ENCODE assay signal across 8 mouse cellular contexts in genomic region chr11:32224468-32225139, GRCm38 (mm10). TPM values are rescaled to one million over a fixed set of nuclear protein-coding genes. Genes with fewer than 3 reads are reported as not detected.
DNase-seq lines count a peak whose midpoint lies in the region; ATAC-seq and TF ChIP-seq lines count a peak whose summit lies in the region.

No protein-coding gene starts in this region.

- peak; percentile 33 for ATAC-seq in heart, postnatal 0 days (ENCODE audit: insufficient read depth, low read depth)

- peak overlapping the region; percentile 91 for H3K27ac ChIP-seq in embryonic fibroblast, embryonic 13.5 days (ENCODE audit: insufficient read depth, low read length)
- H3K27ac ChIP-seq in heart, postnatal 0 days (ENCODE audit: low read depth) = peak overlapping the region; percentile 89
- peak overlapping the region; percentile 34; the same call in 1 of the 2 replicates for H3K27ac ChIP-seq in macrophage

- no peak overlapping the region for H3K4me3 ChIP-seq in embryonic fibroblast, embryonic 13.5 days (ENCODE audit: insufficient read depth, low read length)
- H3K4me3 ChIP-seq in heart, postnatal 0 days (ENCODE audit: low read depth, low read length) = no peak overlapping the region
- H3K4me3 ChIP-seq in macrophage (ENCODE audit: inconsistent target) = no peak overlapping the region

- H3K4me2 ChIP-seq in heart, postnatal 0 days (ENCODE audit: low read depth, low read length) = no peak overlapping the region

- TF ChIP-seq POLR2A in embryonic fibroblast, embryonic 13.5 days (IDR thresholded peaks at IDR 0.05; ENCODE audit: low read depth, low read length) = no peak

- H3K4me1 ChIP-seq in embryonic fibroblast, embryonic 13.5 days (ENCODE audit: control insufficient read depth, insufficient read depth, low read length) = peaks cover 17% of the 10 kb centered on the region
- H3K4me1 ChIP-seq in heart, postnatal 0 days (ENCODE audit: control insufficient read depth, insufficient read depth) = peaks cover 47% of the 10 kb centered on the region

- H3K79me2 ChIP-seq in macrophage (ENCODE audit: inconsistent target) = no peaks in the 10 kb centered on the region

- no peaks in the 10 kb centered on the region for H3K9me3 ChIP-seq in heart, postnatal 0 days (replicated peaks; ENCODE audit: control insufficient read depth, low read length)

- TF ChIP-seq EP300 in heart, postnatal 0 days (IDR thresholded peaks at IDR 0.05; ENCODE audit: low read depth) = peak; percentile 70; the same call in 1 of the 2 replicates

- H3K9ac ChIP-seq in heart, postnatal 0 days (replicated peaks; ENCODE audit: low read depth, low read length) = no peak overlapping the region

- 17% methylated on average over 4 of the region's 4 CpGs for WGBS in heart, postnatal 0 days
- WGBS in macrophage (ENCODE audit: missing documents) = 4% methylated on average over 4 of the region's 4 CpGs

- H3K27me3 ChIP-seq in heart, postnatal 0 days (ENCODE audit: control insufficient read depth, insufficient read depth, low read length) = no peaks in the 10 kb centered on the region

- 0 out of 2 replicates have a peak, but pooled peaks cover 7% of the 10 kb centered on the region for H3K36me3 ChIP-seq in heart, postnatal 0 days (replicated peaks; ENCODE audit: control insufficient read depth, insufficient read depth, low read length)
- no peaks in the 10 kb centered on the region for H3K36me3 ChIP-seq in macrophage (ENCODE audit: inconsistent target)

- no peak for TF ChIP-seq CTCF in embryonic fibroblast, embryonic 13.5 days (IDR thresholded peaks at IDR 0.05; ENCODE audit: borderline replicate concordance, insufficient read depth, low read length)
- no peak for TF ChIP-seq CTCF in heart, postnatal 0 days (IDR thresholded peaks at IDR 0.05; ENCODE audit: low read depth)

- peak; percentile 61 to 87 for DNase-seq in urinary bladder, adult 18-20 months (ENCODE audit: low spot score in 2 of 2)
- DNase-seq in urinary bladder, adult 2 months (ENCODE audit: low spot score) = no peak
- peak; percentile 80 for DNase-seq in heart, postnatal 0 days (ENCODE audit: low spot score)
- peak; percentile 90 for DNase-seq in kidney, postnatal 14 days
- peak; percentile 71 for DNase-seq in urinary bladder, postnatal 25 days (ENCODE audit: low spot score)
- DNase-seq in frontal cortex, postnatal 10 days (ENCODE audit: low spot score in 2 of 2) = no peak

RNA-seq across cellular contexts. Expression of gene Mpg, which starts 1.7 kb away (rescaled TPM):
- 12.8 and 14.6 TPM in 2 replicates for polyA plus RNA-seq in urinary bladder, adult 2 months (2012; rRNA removed)
- polyA plus RNA-seq in embryonic fibroblast, embryonic 13.5 days (2011; ENCODE audit: insufficient read length, low read depth, missing spikeins) = 20.7 and 21.2 TPM in 2 replicates
- total RNA-seq in heart, postnatal 0 days (2014; rRNA removed; ENCODE audit: low replicate concordance) = 11.9 and 22.8 TPM in 2 replicates
- 13.9 and 15.0 TPM in 2 replicates for polyA plus RNA-seq in heart, postnatal 0 days (2015; fragmentation: Nextera tagmentation; extraction: Ambion mirVana)
- total RNA-seq in macrophage (2018; cell fraction: chromatin; rRNA removed) = 10 to 100 TPM in 16 of 26 experiments, 1 to 10 TPM in 10; 3.0 to 38.9 (median 13.2) TPM
- 10 to 100 TPM in 2 of 26 experiments, 1 to 10 TPM in 24; 5.4 to 11.7 (median 7.7) TPM for total RNA-seq in macrophage (2018; cell fraction: cytosol; rRNA removed)
- 10 to 100 TPM in 12 of 26 experiments, 1 to 10 TPM in 14; 4.6 to 30.5 (median 9.6) TPM for total RNA-seq in macrophage (2018; cell fraction: nucleus; rRNA removed)
- polyA plus RNA-seq in macrophage (2018) = 4.6 to 9.9 TPM (median 8.8 TPM) in 3 replicates

RNA-seq across cellular contexts. Expression of gene Rhbdf1, which starts 2.5 kb away (rescaled TPM):
- 74.1 and 87.8 TPM in 2 replicates for polyA plus RNA-seq in urinary bladder, adult 2 months (2012; rRNA removed)
- 45.9 and 49.1 TPM in 2 replicates for polyA plus RNA-seq in embryonic fibroblast, embryonic 13.5 days (2011; ENCODE audit: insufficient read length, low read depth, missing spikeins)
- total RNA-seq in heart, postnatal 0 days (2014; rRNA removed; ENCODE audit: low replicate concordance) = 68.9 and 69.2 TPM in 2 replicates
- polyA plus RNA-seq in heart, postnatal 0 days (2015; fragmentation: Nextera tagmentation; extraction: Ambion mirVana) = 21.9 and 25.2 TPM in 2 replicates
- 10 to 100 TPM in 6 of 26 experiments, 1 to 10 TPM in 18, under 1 TPM in 1, not detected in 1; 0.68 to 68.6 (median 4.9) TPM for total RNA-seq in macrophage (2018; cell fraction: chromatin; rRNA removed)
- 1 to 10 TPM in 13 of 26 experiments, under 1 TPM in 13; 0.17 to 3.9 (median 0.83) TPM for total RNA-seq in macrophage (2018; cell fraction: cytosol; rRNA removed)
- 10 to 100 TPM in 2 of 26 experiments, 1 to 10 TPM in 14, under 1 TPM in 9, not detected in 1; 0.30 to 30.7 (median 3.1) TPM for total RNA-seq in macrophage (2018; cell fraction: nucleus; rRNA removed)
- 1.8 to 2.5 TPM (median 2.3 TPM) in 3 replicates for polyA plus RNA-seq in macrophage (2018)

RNA-seq across cellular contexts. Expression of gene Snrnp25, which starts 19.4 kb away (rescaled TPM):
- polyA plus RNA-seq in urinary bladder, adult 2 months (2012; rRNA removed) = 28.4 and 31.5 TPM in 2 replicates
- polyA plus RNA-seq in embryonic fibroblast, embryonic 13.5 days (2011; ENCODE audit: insufficient read length, low read depth, missing spikeins) = 20.4 and 21.6 TPM in 2 replicates
- total RNA-seq in heart, postnatal 0 days (2014; rRNA removed; ENCODE audit: low replicate concordance) = 12.9 and 16.1 TPM in 2 replicates
- polyA plus RNA-seq in heart, postnatal 0 days (2015; fragmentation: Nextera tagmentation; extraction: Ambion mirVana) = 27.1 and 28.0 TPM in 2 replicates
- 1 to 10 TPM in 15 of 26 experiments, not detected in 11; 2.1 to 6.2 (median 3.4) TPM for total RNA-seq in macrophage (2018; cell fraction: chromatin; rRNA removed)
- total RNA-seq in macrophage (2018; cell fraction: cytosol; rRNA removed) = 10 to 100 TPM; 12.1 to 20.7 (median 15.7) TPM
- total RNA-seq in macrophage (2018; cell fraction: nucleus; rRNA removed) = 10 to 100 TPM in 1 of 26 experiments, 1 to 10 TPM in 24, not detected in 1; 1.1 to 10.3 (median 3.5) TPM
- polyA plus RNA-seq in macrophage (2018) = 11.3 to 20.8 TPM (median 18.7 TPM) in 3 replicates

RNA-seq across cellular contexts. Expression of gene Il9r, which starts 24.5 kb away (rescaled TPM):
- polyA plus RNA-seq in urinary bladder, adult 2 months (2012; rRNA removed) = 0.23 and 0.24 TPM in 2 replicates
- not detected in 2 replicates for polyA plus RNA-seq in embryonic fibroblast, embryonic 13.5 days (2011; ENCODE audit: insufficient read length, low read depth, missing spikeins)
- not detected in 2 replicates for total RNA-seq in heart, postnatal 0 days (2014; rRNA removed; ENCODE audit: low replicate concordance)
- 0.03 and 0.14 TPM in 2 replicates for polyA plus RNA-seq in heart, postnatal 0 days (2015; fragmentation: Nextera tagmentation; extraction: Ambion mirVana)
- not detected for total RNA-seq in macrophage (2018; cell fraction: chromatin; rRNA removed)
- not detected for total RNA-seq in macrophage (2018; cell fraction: cytosol; rRNA removed)
- total RNA-seq in macrophage (2018; cell fraction: nucleus; rRNA removed) = not detected
- not detected in 3 replicates for polyA plus RNA-seq in macrophage (2018)

RNA-seq across cellular contexts. Expression of gene Nprl3, which starts 42.9 kb away (rescaled TPM):
- 61.1 and 70.4 TPM in 2 replicates for polyA plus RNA-seq in urinary bladder, adult 2 months (2012; rRNA removed)
- polyA plus RNA-seq in embryonic fibroblast, embryonic 13.5 days (2011; ENCODE audit: insufficient read length, low read depth, missing spikeins) = 43.1 and 49.4 TPM in 2 replicates
- 26.4 and 64.1 TPM in 2 replicates for total RNA-seq in heart, postnatal 0 days (2014; rRNA removed; ENCODE audit: low replicate concordance)
- polyA plus RNA-seq in heart, postnatal 0 days (2015; fragmentation: Nextera tagmentation; extraction: Ambion mirVana) = 29.9 and 30.4 TPM in 2 replicates
- 100 to 1,000 TPM in 9 of 26 experiments, 10 to 100 TPM in 17; 27.5 to 149 (median 85.2) TPM for total RNA-seq in macrophage (2018; cell fraction: chromatin; rRNA removed)
- 10 to 100 TPM in 4 of 26 experiments, 1 to 10 TPM in 22; 4.0 to 13.4 (median 7.6) TPM for total RNA-seq in macrophage (2018; cell fraction: cytosol; rRNA removed)
- 10 to 100 TPM; 10.6 to 78.2 (median 34.5) TPM for total RNA-seq in macrophage (2018; cell fraction: nucleus; rRNA removed)
- 7.4 to 12.0 TPM (median 10.5 TPM) in 3 replicates for polyA plus RNA-seq in macrophage (2018)

Comparison
In these comparisons a context has a peak if more than half of its experiments do, and no peak if none do; other contexts are left out.
1. DNase-seq: peak in urinary bladder, adult 18-20 months (2 of 2), heart, postnatal 0 days (single experiment), kidney, postnatal 14 days (single experiment) and urinary bladder, postnatal 25 days (single experiment); none in urinary bladder, adult 2 months (single experiment) and frontal cortex, postnatal 10 days (0 of 2).
2. H3K27ac ChIP-seq: peak in every context shown above with its lines; median percentile 91 in embryonic fibroblast, embryonic 13.5 days; 89 in heart, postnatal 0 days; 34 in macrophage.